Comparison of ENCODE assay signal across 28 mouse cellular contexts in the genomic region with DNA sequence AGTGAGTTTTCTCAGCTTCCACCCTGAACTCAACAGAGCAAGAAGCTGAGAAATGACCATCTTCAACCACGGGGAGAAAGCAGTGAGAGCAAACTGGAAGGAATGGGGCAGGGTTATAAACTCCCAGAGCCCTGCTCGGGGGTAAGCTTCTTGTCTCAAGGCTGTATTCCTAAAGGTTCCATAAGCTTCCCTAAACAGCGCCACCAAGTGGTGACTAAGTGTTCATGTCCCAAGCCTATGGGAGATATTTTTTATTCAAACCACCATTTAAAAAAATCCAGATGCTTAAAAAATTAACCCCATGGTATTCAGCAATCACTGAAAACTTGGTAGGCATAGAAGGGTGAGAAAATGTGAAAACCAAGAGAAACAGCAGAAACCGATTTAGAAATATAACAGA. TPM values are rescaled to one million over a fixed set of nuclear protein-coding genes. Genes with fewer than 3 reads are reported as not detected.
DNase-seq lines count a peak whose midpoint lies in the region; ATAC-seq and TF ChIP-seq lines count a peak whose summit lies in the region.
"Had no signal": no experiment of that assay in that cellular context is flagged by ENCODE, and none has a peak within 500 bp of the region (broad histone marks: within the 10 kb centered on the region; RNA-seq: fewer than 3 reads in every experiment).

No protein-coding gene starts in this region.

- intact Hi-C loops in left cerebral cortex, adult 2 months (cut with DNase I) = no loop called here

- no peaks in the 10 kb centered on the region for H3K27me3 ChIP-seq in forebrain, postnatal 0 days (ENCODE audit: insufficient read depth, low read length)
- no peaks in the 10 kb centered on the region for H3K27me3 ChIP-seq in forebrain, embryonic 13.5 days
- H3K27me3 ChIP-seq in hindbrain, postnatal 0 days (ENCODE audit: insufficient read depth, low read length) = no peaks in the 10 kb centered on the region
- H3K27me3 ChIP-seq: embryonic facial prominence, embryonic 15.5 days; forebrain, embryonic 15.5 days; heart, embryonic 15.5 days; hindbrain, embryonic 13.5 days had no signal

- H3K4me2 ChIP-seq in forebrain, postnatal 0 days (ENCODE audit: low read depth) = no peak overlapping the region
- no peak overlapping the region for H3K4me2 ChIP-seq in forebrain, embryonic 13.5 days
- no peak overlapping the region for H3K4me2 ChIP-seq in hindbrain, postnatal 0 days (ENCODE audit: low read depth, low read length)
- H3K4me2 ChIP-seq: embryonic facial prominence, embryonic 15.5 days; forebrain, embryonic 15.5 days; heart, embryonic 11.5 days; heart, embryonic 15.5 days; hindbrain, embryonic 13.5 days had no signal

- H3K4me3 ChIP-seq in forebrain, postnatal 0 days (ENCODE audit: low read depth, low read length) = no peak overlapping the region
- no peak overlapping the region for H3K4me3 ChIP-seq in forebrain, embryonic 13.5 days
- no peak overlapping the region for H3K4me3 ChIP-seq in left cerebral cortex, adult 2 months
- no peak overlapping the region for H3K4me3 ChIP-seq in hindbrain, postnatal 0 days (ENCODE audit: low read length)
- H3K4me3 ChIP-seq: embryonic facial prominence, embryonic 15.5 days; erythroblast, embryonic 14.5 days; forebrain, embryonic 10.5 days; forebrain, embryonic 15.5 days; heart, embryonic 15.5 days; hindbrain, embryonic 13.5 days had no signal

- WGBS in forebrain, postnatal 0 days = 81% methylated on average over 4 of the region's 4 CpGs
- WGBS in forebrain, embryonic 13.5 days = 84% methylated on average over 4 of the region's 4 CpGs
- WGBS in hindbrain, postnatal 0 days = 86% methylated on average over 4 of the region's 4 CpGs

- no peak for DNase-seq in forebrain, postnatal 0 days
- DNase-seq in left cerebral cortex, adult 2 months (ENCODE audit: extremely low spot score in 1 of 2, low spot score in 2 of 2) = no peak
- no peak for DNase-seq in left cerebral cortex, adult 8-10 months (ENCODE audit: low spot score in 2 of 2)
- DNase-seq in ES-CJ7 (ENCODE audit: low read depth, low spot score) (peak; percentile 54), R1 (ENCODE audit: low read depth, low spot score) (peak; percentile 78)
- no peak for DNase-seq in right cerebral cortex, postnatal 25 days
- no peak for DNase-seq in hindbrain, postnatal 0 days (ENCODE audit: low spot score)
- DNase-seq: adrenal gland, adult 8-10 months; adrenal gland, postnatal 36 days; B cell, adult 2 months; cerebellum, adult 11 months; cerebellum, adult 8-10 months; cerebellum, postnatal 14 days; embryo, embryonic 11 days; gastrocnemius, postnatal 36 days; heart, adult 11 months; heart, postnatal 14 days had no signal

- no peaks in the 10 kb centered on the region for H3K4me1 ChIP-seq in forebrain, postnatal 0 days (ENCODE audit: insufficient read depth)
- H3K4me1 ChIP-seq in forebrain, embryonic 13.5 days = no peaks in the 10 kb centered on the region
- no peaks in the 10 kb centered on the region for H3K4me1 ChIP-seq in hindbrain, postnatal 0 days (ENCODE audit: insufficient read depth, low read length)
- H3K4me1 ChIP-seq: embryonic facial prominence, embryonic 15.5 days; forebrain, embryonic 10.5 days; forebrain, embryonic 15.5 days; heart, embryonic 15.5 days; hindbrain, embryonic 13.5 days had no signal

- ATAC-seq in forebrain, postnatal 0 days = no peak
- ATAC-seq in forebrain, embryonic 13.5 days = no peak
- ATAC-seq in hindbrain, postnatal 0 days = no peak
- ATAC-seq: CD4-positive, CD25-positive, alpha-beta regulatory T cell, adult 4 months; forebrain, embryonic 15.5 days; intestine, embryonic 16.5 days had no signal

- no peak overlapping the region for H3K9ac ChIP-seq in forebrain, postnatal 0 days
- H3K9ac ChIP-seq in forebrain, embryonic 13.5 days = no peak overlapping the region
- no peak overlapping the region for H3K9ac ChIP-seq in hindbrain, postnatal 0 days (replicated peaks; ENCODE audit: low read length)
- H3K9ac ChIP-seq: embryonic facial prominence, embryonic 15.5 days; forebrain, embryonic 15.5 days; heart, embryonic 15.5 days; hindbrain, embryonic 13.5 days had no signal

- no peaks in the 10 kb centered on the region for H3K36me3 ChIP-seq in forebrain, postnatal 0 days (ENCODE audit: insufficient read depth)
- no peaks in the 10 kb centered on the region for H3K36me3 ChIP-seq in forebrain, embryonic 13.5 days (ENCODE audit: poor library complexity, severe bottlenecking)
- H3K36me3 ChIP-seq in hindbrain, postnatal 0 days (ENCODE audit: insufficient read depth, low read length) = no peaks in the 10 kb centered on the region
- H3K36me3 ChIP-seq: embryonic facial prominence, embryonic 15.5 days; forebrain, embryonic 10.5 days; forebrain, embryonic 15.5 days; G1E; heart, embryonic 15.5 days; hindbrain, embryonic 13.5 days had no signal

- H3K27ac ChIP-seq in forebrain, postnatal 0 days (ENCODE audit: low read depth, low read length) = no peak overlapping the region
- H3K27ac ChIP-seq in forebrain, embryonic 13.5 days = no peak overlapping the region
- H3K27ac ChIP-seq in left cerebral cortex, adult 2 months = no peak overlapping the region
- no peak overlapping the region for H3K27ac ChIP-seq in hindbrain, postnatal 0 days
- H3K27ac ChIP-seq: embryonic facial prominence, embryonic 15.5 days; forebrain, embryonic 10.5 days; forebrain, embryonic 15.5 days; heart, embryonic 15.5 days; hindbrain, embryonic 13.5 days had no signal

- 0 out of 2 replicates have a peak, but pooled peaks have one; percentile 13 for TF ChIP-seq CTCF in forebrain, postnatal 0 days (IDR thresholded peaks at IDR 0.05; ENCODE audit: low read depth)
- peak; percentile 30 for TF ChIP-seq CTCF in left cerebral cortex, adult 2 months (IDR thresholded peaks at IDR 0.05)
- TF ChIP-seq CTCF in hindbrain, postnatal 0 days (IDR thresholded peaks at IDR 0.05; ENCODE audit: low read depth) = no peak

- no peaks in the 10 kb centered on the region for H3K9me3 ChIP-seq in forebrain, postnatal 0 days (ENCODE audit: low read length)
- 0 out of 2 replicates have a peak, but pooled peaks cover 4% of the 10 kb centered on the region for H3K9me3 ChIP-seq in forebrain, embryonic 13.5 days (replicated peaks)
- H3K9me3 ChIP-seq in hindbrain, postnatal 0 days (ENCODE audit: low read length) = no peaks in the 10 kb centered on the region
- H3K9me3 ChIP-seq: embryonic facial prominence, embryonic 15.5 days; forebrain, embryonic 15.5 days; heart, embryonic 15.5 days; hindbrain, embryonic 13.5 days had no signal

RNA-seq across cellular contexts. Expression of gene Zfp365, which starts 18.9 kb away (rescaled TPM):
- total RNA-seq in forebrain, postnatal 0 days (2014; rRNA removed) = 21.8 and 24.9 TPM in 2 replicates
- polyA plus RNA-seq in forebrain, postnatal 0 days (2015; fragmentation: Nextera tagmentation; extraction: Ambion mirVana) = 3.6 and 8.4 TPM in 2 replicates
- polyA plus RNA-seq in forebrain, embryonic 13.5 days (2015; fragmentation: Nextera tagmentation; extraction: Ambion mirVana) = 2.6 and 3.0 TPM in 2 replicates
- total RNA-seq in left cerebral cortex, adult 2 months (2021) = 100 to 1,000 TPM; 456 to 474 TPM
- 100 to 1,000 TPM; 373 to 446 (median 409) TPM for total RNA-seq in left cerebral cortex, adult 8-10 months (2022)
- 14.3 and 16.6 TPM in 2 replicates for total RNA-seq in hindbrain, postnatal 0 days (2014; rRNA removed)
- 7.9 and 8.8 TPM in 2 replicates for polyA plus RNA-seq in hindbrain, postnatal 0 days (2015; fragmentation: Nextera tagmentation; extraction: Ambion mirVana)
- polyA plus RNA-seq: erythroblast, embryonic 14.5 days; G1E had no signal

RNA-seq across cellular contexts. Expression of gene Rtkn2, which starts 48.0 kb away (rescaled TPM):
- total RNA-seq in forebrain, postnatal 0 days (2014; rRNA removed) = 4.5 and 4.9 TPM in 2 replicates
- 3.2 and 4.2 TPM in 2 replicates for polyA plus RNA-seq in forebrain, postnatal 0 days (2015; fragmentation: Nextera tagmentation; extraction: Ambion mirVana)
- 23.7 and 24.0 TPM in 2 replicates for polyA plus RNA-seq in forebrain, embryonic 13.5 days (2015; fragmentation: Nextera tagmentation; extraction: Ambion mirVana)
- 1 to 10 TPM; 4.0 to 5.3 TPM for total RNA-seq in left cerebral cortex, adult 2 months (2021)
- 1 to 10 TPM; 6.4 to 6.9 (median 6.5) TPM for total RNA-seq in left cerebral cortex, adult 8-10 months (2022)
- 3.3 and 6.4 TPM in 2 replicates for total RNA-seq in hindbrain, postnatal 0 days (2014; rRNA removed)
- 5.4 and 5.6 TPM in 2 replicates for polyA plus RNA-seq in hindbrain, postnatal 0 days (2015; fragmentation: Nextera tagmentation; extraction: Ambion mirVana)
- polyA plus RNA-seq: erythroblast, embryonic 14.5 days; G1E had no signal

Comparison
In these comparisons a context has a peak if more than half of its experiments do, and no peak if none do; other contexts are left out.
1. DNase-seq: peak in ES-CJ7 (single experiment) and R1 (single experiment); none in forebrain, postnatal 0 days (single experiment), left cerebral cortex, adult 2 months (0 of 2), left cerebral cortex, adult 8-10 months (0 of 2), right cerebral cortex, postnatal 25 days (single experiment) and hindbrain, postnatal 0 days (single experiment).
2. RNA of gene Zfp365, which starts 18.9 kb away (total RNA-seq): 456 to 474 TPM in left cerebral cortex, adult 2 months and 373 to 446 TPM in left cerebral cortex, adult 8-10 months; 21.8 to 24.9 TPM in forebrain, postnatal 0 days and 14.3 to 16.6 TPM in hindbrain, postnatal 0 days; every median in the first group is over 10 times any median in the second.